Comparison of ENCODE assay signal across 13 mouse cellular contexts in genomic region chr15:101039651-101040050, GRCm38 (mm10). TPM values are rescaled to one million over a fixed set of nuclear protein-coding genes. Genes with fewer than 3 reads are reported as not detected.
DNase-seq lines count a peak whose midpoint lies in the region; ATAC-seq lines count a peak whose summit lies in the region.
"Had no signal": no experiment of that assay in that cellular context is flagged by ENCODE, and none has a peak within 500 bp of the region (broad histone marks: within the 10 kb centered on the region; RNA-seq: fewer than 3 reads in every experiment).

No protein-coding gene starts in this region.

- H3K27me3 ChIP-seq in kidney, embryonic 16.5 days (ENCODE audit: insufficient read depth, low read length): peaks cover 40% of the 10 kb centered on the region
- H3K27me3 ChIP-seq in limb, embryonic 13.5 days: peaks cover 66% of the 10 kb centered on the region

- no peaks in the 10 kb centered on the region for H3K4me1 ChIP-seq in kidney, embryonic 16.5 days (ENCODE audit: insufficient read depth, low read length)
- H3K4me1 ChIP-seq in limb, embryonic 13.5 days: no peaks in the 10 kb centered on the region
- H3K4me1 ChIP-seq: embryonic facial prominence, embryonic 15.5 days; heart, embryonic 15.5 days had no signal

- H3K27ac ChIP-seq in kidney, embryonic 16.5 days (ENCODE audit: low read length): no peak overlapping the region
- no peak overlapping the region for H3K27ac ChIP-seq in limb, embryonic 13.5 days
- H3K27ac ChIP-seq: embryonic facial prominence, embryonic 15.5 days; heart, embryonic 15.5 days; midbrain, embryonic 15.5 days had no signal

- no peak overlapping the region for H3K4me3 ChIP-seq in kidney, embryonic 16.5 days (ENCODE audit: low read length)
- H3K4me3 ChIP-seq in limb, embryonic 13.5 days: no peak overlapping the region
- H3K4me3 ChIP-seq: embryonic facial prominence, embryonic 15.5 days; heart, embryonic 15.5 days; midbrain, embryonic 15.5 days had no signal

- 0 out of 2 replicates have a peak, but pooled peaks cover 3% of the 10 kb centered on the region for H3K9me3 ChIP-seq in kidney, embryonic 16.5 days (ENCODE audit: low read length)
- no peaks in the 10 kb centered on the region for H3K9me3 ChIP-seq in limb, embryonic 13.5 days
- H3K9me3 ChIP-seq: embryonic facial prominence, embryonic 15.5 days; heart, embryonic 15.5 days; midbrain, embryonic 15.5 days had no signal

- no peak overlapping the region for H3K9ac ChIP-seq in kidney, embryonic 16.5 days (replicated peaks; ENCODE audit: low read length)
- no peak overlapping the region for H3K9ac ChIP-seq in limb, embryonic 13.5 days
- H3K9ac ChIP-seq: embryonic facial prominence, embryonic 15.5 days; heart, embryonic 15.5 days; midbrain, embryonic 15.5 days had no signal

- WGBS in kidney, embryonic 16.5 days: 47% methylated on average over 17 of the region's 17 CpGs
- WGBS in limb, embryonic 13.5 days: 48% methylated on average over 17 of the region's 17 CpGs

- H3K36me3 ChIP-seq in kidney, embryonic 16.5 days (ENCODE audit: insufficient read depth, low read length): 0 out of 2 replicates have a peak, but pooled peaks cover 5% of the 10 kb centered on the region
- H3K36me3 ChIP-seq in limb, embryonic 13.5 days: no peaks in the 10 kb centered on the region; the same call in 1 of the 2 replicates
- H3K36me3 ChIP-seq: embryonic facial prominence, embryonic 15.5 days; heart, embryonic 15.5 days had no signal

- DNase-seq in adrenal gland, postnatal 14 days: peak; percentile 28
- DNase-seq in adrenal gland, adult 2 months: no peak
- peak; percentile 28 for DNase-seq in kidney, postnatal 14 days
- DNase-seq in ES-CJ7 (ENCODE audit: low read depth, low spot score): peak; percentile 79
- DNase-seq in spleen, postnatal 4 days (ENCODE audit: low spot score in 2 of 2): no peak
- DNase-seq in spleen, adult 12 weeks (ENCODE audit: low spot score): no peak
- DNase-seq: adrenal gland, postnatal 10 days had no signal

- no peak for ATAC-seq in kidney, embryonic 16.5 days (ENCODE audit: low FRiP score, low TSS enrichment)
- ATAC-seq in limb, embryonic 13.5 days (ENCODE audit: low FRiP score, low read depth): no peak
- ATAC-seq: midbrain, embryonic 15.5 days had no signal

- H3K4me2 ChIP-seq in kidney, embryonic 16.5 days (replicated peaks; ENCODE audit: low read depth, low read length): no peak overlapping the region
- H3K4me2 ChIP-seq in limb, embryonic 13.5 days (replicated peaks): peak overlapping the region; percentile 39; the same call in 1 of the 2 replicates
- H3K4me2 ChIP-seq: embryonic facial prominence, embryonic 15.5 days; midbrain, embryonic 15.5 days had no signal

RNA-seq across cellular contexts. Expression of gene Gm47841, which starts 7.5 kb away (rescaled TPM):
- total RNA-seq in adrenal gland, postnatal 14 days (2021): 0.49 TPM in 1 of 2 replicates, not detected in the other
- total RNA-seq in adrenal gland, adult 2 months (2021): under 1 TPM; 0.37 to 0.45 TPM
- polyA plus RNA-seq in adrenal gland, adult 2 months (2012; rRNA removed): 0.37 TPM in 1 of 2 replicates, not detected in the other
- polyA plus RNA-seq in kidney, embryonic 16.5 days (2015; fragmentation: Nextera tagmentation; extraction: Ambion mirVana): not detected in 2 replicates
- polyA plus RNA-seq in limb, embryonic 13.5 days (2015; fragmentation: Nextera tagmentation; extraction: Ambion mirVana): not detected in 2 replicates
- polyA plus RNA-seq: embryonic facial prominence, embryonic 15.5 days; heart, embryonic 15.5 days; midbrain, embryonic 15.5 days; spleen, adult 2 months had no signal

RNA-seq across cellular contexts. Expression of gene Fignl2, which starts 38.7 kb away (rescaled TPM):
- total RNA-seq in adrenal gland, postnatal 14 days (2021): 7.9 and 8.8 TPM in 2 replicates
- 1 to 10 TPM; 6.3 to 8.7 TPM for total RNA-seq in adrenal gland, adult 2 months (2021)
- 11.8 and 16.1 TPM in 2 replicates for polyA plus RNA-seq in adrenal gland, adult 2 months (2012; rRNA removed)
- 0.26 and 0.35 TPM in 2 replicates for polyA plus RNA-seq in kidney, embryonic 16.5 days (2015; fragmentation: Nextera tagmentation; extraction: Ambion mirVana)
- 0.20 and 0.26 TPM in 2 replicates for polyA plus RNA-seq in limb, embryonic 13.5 days (2015; fragmentation: Nextera tagmentation; extraction: Ambion mirVana)

Comparison
In these comparisons a context has a peak if more than half of its experiments do, and no peak if none do; other contexts are left out.
1. DNase-seq: peak in adrenal gland, postnatal 14 days (single experiment), kidney, postnatal 14 days (single experiment) and ES-CJ7 (single experiment); none in adrenal gland, adult 2 months (single experiment), spleen, postnatal 4 days (0 of 2) and spleen, adult 12 weeks (single experiment).